Mouse (Mus musculus) left cerebral cortex, adult 2 months (tissue): ENCODE results near the gene Lgals7. TPM values are rescaled to one million over a fixed set of nuclear protein-coding genes. Genes with fewer than 3 reads are reported as not detected.

Experiments
- DNase-seq, 2 experiments: peaks; one replicate each; pipeline ENCODE4 v3.0.0; 2021 to 2022; ENCODE audit warnings: low spot score in 2 of 2, mixed read lengths in 1 of 2; ENCODE audit errors: extremely low spot score in 1 of 2
- H3K27ac ChIP-seq: fragments of 200-600 bp; 2 replicates; pipeline ENCODE4 v1.8.1; 2022
- H3K4me3 ChIP-seq: fragments of 200-600 bp; 2 replicates; pipeline ENCODE4 v1.8.1; 2022
- CTCF ChIP-seq: fragments of 200-600 bp; IDR thresholded peaks from 2 replicates; pipeline ENCODE4 v1.8.1; 2022; ENCODE audit warnings: antibody characterized with exemption, mild to moderate bottlenecking, moderate library complexity
- intact Hi-C: fragments of 180-260 bp; cut with DNase I; formaldehyde crosslinking; loops from one replicate; pipeline ENCODE4 v1.15.1; 2025
- total RNA-seq, 2 experiments: library from RNA; stranded (reverse); gene quantifications; 2 replicates each; pipeline ENCODE4 v1.2.3; 2021

Lgals7 gene
- total RNA-seq, 2 experiments from 2014 or later, result 0.49 TPM; not detected in 1

GRCm38 (mm10) chr7:28903778-28904177 is 40.1 kb downstream of the Lgals7 start:
- intact Hi-C loops, result loop anchor here (1.0 to 2.0 kb wide), 3 partner anchors 19 to 79 kb away; partner anchors contain the start of gene Ech1
- H3K27ac ChIP-seq, result peak overlapping the region; percentile 90
- peak; percentile 65 to 79 for DNase-seq
- H3K4me3 ChIP-seq, result no peak overlapping the region
- TF ChIP-seq CTCF, result no peak

DNA sequence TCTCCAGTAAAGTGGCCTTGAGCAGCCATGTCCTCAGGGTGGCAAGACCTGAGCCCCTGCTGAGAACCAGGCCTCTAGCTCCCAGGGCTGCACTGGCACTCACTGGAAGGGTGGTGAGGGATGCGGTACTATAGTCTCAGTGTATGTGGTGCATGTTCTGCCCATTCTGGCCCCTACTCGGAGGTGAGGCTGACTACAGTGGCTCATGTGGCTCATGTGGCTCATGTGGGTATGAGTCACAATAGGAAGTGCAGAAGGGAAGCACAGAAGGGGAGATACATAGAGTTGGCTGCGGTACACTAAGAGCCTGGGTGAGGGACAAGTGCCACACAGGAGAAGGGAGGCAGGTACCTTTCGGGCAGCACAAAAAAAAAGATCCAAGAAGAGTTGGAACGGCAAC is 43.5 kb downstream of the Lgals7 start:
- no peak for TF ChIP-seq CTCF
- intact Hi-C loops, result no loop called here
- peak overlapping the region; percentile 26 for H3K27ac ChIP-seq
- DNase-seq, result no peak
- H3K4me3 ChIP-seq, result no peak overlapping the region

- intact Hi-C loops, result no loop called here
- DNase-seq, result no peak
- Histone ChIP-seq H3K27ac (peak overlapping the region; percentile 83), H3K4me3 (no peak overlapping the region)
- TF ChIP-seq CTCF, result peak; percentile 21
These were observed 48.0 kb downstream of the Lgals7 start for GRCm38 (mm10) chr7:28911632-28912031.

DNA sequence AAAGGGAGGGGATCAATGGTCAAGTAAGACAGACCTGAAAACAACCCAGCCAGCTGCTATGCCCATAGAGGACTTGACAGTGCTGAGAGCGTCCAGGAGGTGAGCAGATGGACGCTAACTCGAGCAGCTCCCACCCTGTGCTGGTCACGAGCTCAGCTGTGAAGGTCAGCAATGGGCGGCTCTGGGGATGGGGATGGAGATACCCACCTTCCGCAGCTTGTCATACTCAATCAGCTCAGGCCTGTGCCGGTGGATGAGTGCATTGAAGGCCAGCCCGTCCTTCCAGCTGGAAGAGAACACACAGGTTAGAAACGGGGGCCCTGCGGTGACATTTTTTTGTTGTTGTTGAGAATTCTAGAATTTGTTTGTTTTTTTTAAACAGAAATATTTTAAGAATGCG is 49.5 kb downstream of the Lgals7 start:
- DNase-seq, result no peak
- Histone ChIP-seq H3K4me3 (no peak overlapping the region), H3K27ac (no peak overlapping the region; the same call in 1 of the 2 replicates)
- TF ChIP-seq CTCF, result no peak
- intact Hi-C loops, result no loop called here

Other genes with a start within 250 kb of the Lgals7 start
- gene Acp7, start 232.5 kb upstream of the Lgals7 start, total RNA-seq, result 1 to 10 TPM; 1.4 to 2.5 TPM
- gene Fbxo27, start 171.0 kb upstream of the Lgals7 start, total RNA-seq, result 10 to 100 TPM; 24.6 to 26.2 TPM
- gene Fbxo17, start 147.0 kb upstream of the Lgals7 start, total RNA-seq, result 1 to 10 TPM; 1.9 to 2.2 TPM
- 10 to 100 TPM; 58.3 to 69.0 TPM for gene Mrps12, start 122.0 kb upstream of the Lgals7 start, total RNA-seq
- gene Sars2, start 121.9 kb upstream of the Lgals7 start, total RNA-seq, result 10 to 100 TPM; 13.0 to 13.9 TPM
- 1 to 10 TPM; 1.0 to 1.9 TPM for gene Ccer2, start 107.7 kb upstream of the Lgals7 start, total RNA-seq
- 100 to 1,000 TPM; 119 to 122 TPM for gene Sirt2, start 97.1 kb upstream of the Lgals7 start, total RNA-seq
- gene Nfkbib, start 96.3 kb upstream of the Lgals7 start, total RNA-seq, result 10 to 100 TPM; 34.8 to 36.8 TPM
- gene Rinl, start 74.9 kb upstream of the Lgals7 start, total RNA-seq, result 1 to 10 TPM; 2.7 to 3.1 TPM
- gene Hnrnpl, start 55.3 kb upstream of the Lgals7 start, total RNA-seq, result 100 to 1,000 TPM; 434 to 438 TPM
- gene Ech1, start 38.6 kb upstream of the Lgals7 start, total RNA-seq, result 10 to 100 TPM; 46.3 to 49.8 TPM
- 1 to 10 TPM; 2.6 to 2.9 TPM for gene Lgals4, start 30.0 kb upstream of the Lgals7 start, total RNA-seq
- gene Capn12, start 17.6 kb downstream of the Lgals7 start, total RNA-seq, result 1 to 10 TPM; 1.5 to 2.0 TPM
- 100 to 1,000 TPM; 196 to 199 TPM for gene Actn4, start 98.5 kb downstream of the Lgals7 start, total RNA-seq
- gene Eif3k, start 118.0 kb downstream of the Lgals7 start, total RNA-seq, result 100 to 1,000 TPM; 179 to 192 TPM
- 1 to 10 TPM; 1.8 to 2.3 TPM for gene Map4k1, start 118.2 kb downstream of the Lgals7 start, total RNA-seq